Mouse (Mus musculus) adrenal gland, postnatal 14 days (tissue): ENCODE results near the gene Cntn3. TPM values are rescaled to one million over a fixed set of nuclear protein-coding genes. Genes with fewer than 3 reads are reported as not detected.
"Not testable (repeated sequence)": the region's sequence is repeated elsewhere in the genome, so short reads cannot be mapped to it uniquely, and the experiment has no call there.

Experiments used
- DNase-seq: peaks from one replicate; pipeline ENCODE4 v3.0.0; 2021; ENCODE audit warnings: mixed read lengths
- long read RNA-seq, 2 experiments: library from polyadenylated mRNA; stranded (forward); transcript quantifications; one replicate each; pipeline ENCODE4 v2.0.0; 2021
- total RNA-seq: library from RNA; stranded (reverse); gene quantifications from 2 replicates; pipeline ENCODE4 v1.2.3, GENCODE M21; 2021

Gene Cntn3
- total RNA-seq = 0.33 and 0.83 TPM in 2 replicates
- long read RNA-seq, experiment 1, partial matches to known transcripts = 0 of 1 reads
- long read RNA-seq, experiment 1, other reads (novel, unspliced or antisense) = 1 of 1 reads
- long read RNA-seq, experiment 2, partial matches to known transcripts = 0 of 1 reads
- long read RNA-seq, experiment 2, other reads (novel, unspliced or antisense) = 1 of 1 reads

DNA sequence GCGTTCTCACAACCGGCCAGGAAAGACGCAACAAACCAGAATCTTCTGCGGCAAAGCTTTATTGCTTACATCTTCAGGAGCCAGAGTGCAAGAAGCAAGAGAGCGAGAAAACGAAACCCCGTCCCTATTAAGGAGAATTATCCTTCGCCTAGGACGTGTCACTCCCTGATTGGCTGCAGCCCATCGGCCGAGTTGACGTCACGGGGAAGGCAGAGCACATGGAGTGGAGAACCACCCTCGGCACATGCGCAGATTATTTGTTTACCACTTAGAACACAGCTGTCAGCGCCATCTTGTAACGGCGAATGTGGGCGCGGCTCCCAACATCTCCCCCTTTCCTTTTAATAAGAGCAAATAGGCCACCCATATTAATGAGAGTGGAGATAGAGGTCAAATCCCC is at the start of gene Cntn3:
Gene Cntn3, minus strand, starts transcription at position 101 of the 400 bp plus-strand sequence.
- DNase-seq = not testable (repeated sequence)

DNA sequence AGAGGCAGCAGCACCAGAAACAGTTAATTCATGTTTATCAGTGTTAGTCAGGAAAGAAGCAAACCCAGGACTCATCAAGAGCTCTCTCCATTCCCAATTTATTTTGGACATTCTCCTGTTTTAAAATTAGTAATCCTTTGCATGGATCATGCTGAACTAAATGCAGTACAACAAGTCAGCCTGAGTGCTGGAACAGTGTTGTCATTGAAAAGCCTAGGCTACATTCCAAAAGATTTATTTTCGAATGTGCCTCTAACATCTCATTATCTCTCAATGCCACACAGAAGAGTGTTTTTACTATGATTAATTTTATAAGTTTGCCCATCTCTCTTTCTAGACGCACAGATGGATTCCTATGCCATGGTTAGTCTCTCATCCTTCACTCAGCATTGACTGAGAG is 27.9 kb upstream of the Cntn3 start:
- no peak for DNase-seq

DNA sequence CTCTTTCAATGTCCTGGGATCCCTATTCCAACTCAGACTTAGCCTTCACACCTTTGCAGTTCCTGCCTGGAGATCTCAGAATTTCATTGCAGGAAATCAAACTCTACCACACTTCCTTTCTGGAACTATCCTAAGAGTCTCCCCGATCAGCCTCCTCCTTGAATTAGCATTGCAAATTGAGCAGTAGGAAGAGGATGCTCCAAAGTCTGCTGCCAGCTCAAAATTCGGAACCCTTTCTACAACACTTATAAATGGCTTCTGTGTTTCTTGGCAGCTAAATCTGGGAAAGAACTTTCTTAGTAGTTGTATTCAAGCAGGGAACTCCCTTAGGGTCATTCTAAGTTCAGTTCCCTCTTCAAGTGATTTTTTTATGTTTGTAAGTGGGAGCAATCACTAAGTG is 24.9 kb upstream of the Cntn3 start:
- DNase-seq = no peak

GRCm38 (mm10) chr6:102590151-102590550 is 17.2 kb upstream of the Cntn3 start:
- DNase-seq = no peak

DNA sequence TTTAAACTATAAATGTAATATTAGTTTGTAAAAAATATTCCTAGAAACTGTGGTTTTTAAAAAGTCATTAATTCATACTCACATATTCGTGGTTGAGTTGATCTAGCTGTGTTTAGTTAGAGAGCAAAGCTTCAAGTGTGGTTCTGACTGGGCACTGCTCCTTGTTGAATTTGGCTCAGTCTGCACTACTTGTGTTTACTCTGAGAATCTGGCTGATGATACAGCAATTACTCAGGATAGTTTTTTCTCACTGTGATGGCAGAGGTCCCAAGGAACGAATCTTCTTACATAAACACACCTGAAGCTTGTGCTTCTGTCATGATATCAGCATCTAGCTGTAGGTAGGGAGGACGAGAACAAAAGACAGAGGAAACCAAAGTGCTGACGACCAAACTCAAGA is 16.4 kb upstream of the Cntn3 start:
- no peak for DNase-seq

- DNase-seq = no peak
These were observed 13.2 kb upstream of the Cntn3 start for GRCm38 (mm10) chr6:102586056-102586455.

DNA sequence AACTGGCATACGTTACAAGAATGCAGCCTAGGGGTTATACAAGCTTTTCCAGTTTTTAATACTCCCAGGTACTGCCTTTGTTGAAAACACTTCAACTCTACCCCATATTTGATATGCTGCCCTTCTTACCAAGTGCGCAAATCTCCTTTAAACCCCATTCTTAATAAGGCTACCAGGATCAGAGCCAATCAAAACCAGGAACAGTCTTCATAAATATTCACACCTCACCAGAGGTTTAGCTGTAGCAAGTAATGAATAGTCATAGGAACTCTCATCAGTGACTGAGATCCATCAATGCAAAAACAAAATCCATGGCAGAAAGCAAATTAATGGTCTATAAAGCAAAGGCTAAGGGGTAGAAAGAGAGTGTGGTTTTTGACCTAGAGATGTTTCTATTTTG is 10.7 kb upstream of the Cntn3 start:
- no peak for DNase-seq

GRCm38 (mm10) chr6:102567496-102567895 is 5.4 kb downstream of the Cntn3 start:
- DNase-seq = no peak

GRCm38 (mm10) chr6:102565228-102565627 is 7.7 kb downstream of the Cntn3 start:
- DNase-seq = no peak

DNA sequence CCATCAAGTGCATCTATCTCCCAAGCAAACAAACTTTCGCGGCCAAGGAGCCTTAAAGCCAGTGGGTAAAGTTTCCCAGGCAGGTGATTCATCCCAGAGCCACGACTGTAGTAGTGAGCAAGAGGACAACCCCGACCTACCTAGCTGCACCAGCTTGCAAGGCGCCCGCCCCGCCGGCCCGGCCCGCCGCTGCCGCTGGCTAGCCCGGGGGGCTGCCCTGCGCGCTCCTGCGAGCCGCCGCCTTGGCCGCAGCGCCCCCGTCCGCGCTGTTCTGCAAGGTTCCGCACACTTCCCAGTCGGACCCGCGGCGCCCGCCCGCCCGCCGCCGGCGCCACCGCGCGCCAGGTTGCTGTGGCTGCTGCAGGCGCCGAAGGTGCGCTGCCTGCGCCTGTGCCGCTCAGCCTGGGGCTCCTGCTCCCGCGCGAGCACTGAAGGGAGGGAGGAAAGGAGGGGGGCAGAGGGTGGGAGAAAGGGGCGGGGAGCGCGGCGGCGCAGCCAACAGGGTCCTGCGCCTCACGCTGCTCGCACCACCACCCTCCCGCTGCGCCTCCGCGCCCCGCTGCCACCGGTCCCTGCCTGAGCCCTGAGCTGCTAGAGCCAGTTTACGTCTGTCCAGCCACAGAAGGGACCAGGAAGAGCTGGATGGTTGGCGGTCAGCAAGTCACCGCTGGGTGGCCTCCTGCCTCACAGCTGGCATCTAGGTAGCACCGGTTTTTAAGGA is 8.7 kb downstream of the Cntn3 start:
- peak; percentile 52 for DNase-seq

- no peak for DNase-seq
These were observed 9.5 kb downstream of the Cntn3 start for GRCm38 (mm10) chr6:102563431-102563830.

DNA sequence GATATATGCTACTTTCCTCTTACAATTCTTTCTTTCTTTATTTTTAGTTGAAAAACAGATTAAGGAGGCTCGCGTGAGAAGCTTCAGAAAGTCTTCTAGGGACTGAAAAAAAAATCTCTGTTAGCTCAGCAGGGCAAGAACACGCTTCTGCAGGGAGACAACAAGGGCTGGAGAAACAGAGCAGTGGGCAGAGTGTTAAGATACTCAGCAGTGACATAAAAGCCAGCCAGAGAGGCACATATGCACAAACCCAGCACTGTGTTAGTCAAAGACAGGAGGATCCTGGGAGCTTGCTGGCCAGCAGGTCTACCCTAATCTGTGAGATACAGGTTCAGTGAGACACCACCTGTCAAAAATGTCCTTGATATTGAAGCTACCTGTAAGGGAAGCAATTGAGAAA is 15.4 kb downstream of the Cntn3 start:
- DNase-seq = no peak

GRCm38 (mm10) chr6:102556497-102556896 is 16.4 kb downstream of the Cntn3 start:
- DNase-seq = no peak

- no peak for DNase-seq
These were observed 17.0 kb downstream of the Cntn3 start for GRCm38 (mm10) chr6:102555814-102556437.

- DNase-seq = peak; percentile 15
These were observed 17.7 kb downstream of the Cntn3 start for GRCm38 (mm10) chr6:102555067-102555657.

DNA sequence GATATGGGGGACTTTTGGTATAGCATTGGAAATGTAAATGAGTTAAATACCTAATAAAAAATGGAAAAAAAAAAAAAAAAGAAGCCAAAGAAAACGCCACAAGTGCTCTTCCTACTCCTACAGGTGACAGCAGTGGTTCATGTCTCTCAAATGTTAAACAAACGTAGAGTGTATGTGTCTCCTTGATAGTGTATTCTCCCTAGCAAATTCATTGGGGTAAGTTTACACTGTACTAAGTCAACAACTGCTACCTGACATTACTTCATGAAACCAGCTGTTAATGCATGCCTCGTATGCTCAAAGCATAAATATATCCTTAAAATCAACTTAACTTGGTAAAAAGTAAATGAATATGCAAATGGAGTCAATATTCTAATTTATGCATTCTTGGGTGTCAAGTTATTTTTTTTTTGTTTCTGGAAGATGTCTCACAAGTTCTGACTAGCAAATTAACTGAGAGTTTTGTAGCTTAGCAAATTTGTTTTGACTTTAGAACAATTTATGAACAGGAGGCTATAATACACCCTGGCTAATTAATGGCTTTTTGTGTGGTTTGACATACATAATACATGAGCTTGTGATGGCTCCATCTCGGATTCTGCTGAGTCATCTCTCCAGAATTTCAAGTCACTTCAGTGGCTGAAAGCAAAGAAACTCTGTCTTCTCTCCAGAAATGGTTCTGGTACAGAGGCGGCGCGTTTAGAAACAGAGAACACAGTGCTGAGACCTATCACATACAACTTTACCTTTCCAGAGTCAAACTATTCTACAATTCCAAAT is 31.1 kb downstream of the Cntn3 start:
- DNase-seq = no peak

- no peak for DNase-seq
These were observed 37.3 kb downstream of the Cntn3 start for GRCm38 (mm10) chr6:102535599-102535998.

GRCm38 (mm10) chr6:102523037-102523436 is 49.9 kb downstream of the Cntn3 start:
- DNase-seq = no peak

DNA sequence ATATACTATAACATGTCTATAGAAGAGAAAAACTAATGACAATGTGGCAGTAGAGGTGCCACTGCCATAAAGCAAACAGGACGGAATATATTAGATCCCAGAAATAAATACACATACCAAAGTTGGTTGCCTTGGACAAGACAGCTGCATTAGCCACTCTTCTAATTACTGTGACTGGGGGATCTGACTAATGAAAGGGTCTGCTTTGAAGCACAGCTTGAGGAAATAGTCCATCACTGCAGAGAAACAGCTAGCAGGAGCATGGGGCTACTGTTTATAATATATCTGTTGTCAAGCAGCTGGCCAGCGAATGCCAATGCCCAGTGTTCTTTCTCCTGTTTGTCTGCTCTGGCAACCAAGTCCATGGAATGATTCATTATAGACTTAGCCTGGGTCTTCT is 51.9 kb downstream of the Cntn3 start:
- DNase-seq = no peak

- DNase-seq = no peak
These were observed 57.7 kb downstream of the Cntn3 start for GRCm38 (mm10) chr6:102515231-102515630.

GRCm38 (mm10) chr6:102512085-102512484 is 60.8 kb downstream of the Cntn3 start:
- DNase-seq = no peak

- DNase-seq = no peak
These were observed 87.4 kb downstream of the Cntn3 start for GRCm38 (mm10) chr6:102485509-102485908.
